Mouse (Mus musculus) cerebellum, postnatal 4 days (tissue): Measurements from ENCODE around the gene Elf2.
"Not testable (repeated sequence)": the region's sequence is repeated elsewhere in the genome, so short reads cannot be mapped to it uniquely, and the experiment has no call there.

Experiments used
- DNase-seq, 2 experiments: peaks; one replicate each; pipeline ENCODE4 v3.0.0; 2022; ENCODE audit warnings: low spot score in 2 of 2, mixed read lengths in 1 of 2

Elf2 gene

GRCm38 (mm10) chr3:51333234-51333889 is 7.1 kb downstream of the Elf2 start:
- no peak for DNase-seq

- DNase-seq, result no peak
Observed at GRCm38 (mm10) chr3:51330086-51330485, 10.4 kb downstream of the Elf2 start.

- DNase-seq, result no peak
Observed at GRCm38 (mm10) chr3:51328546-51328945, 11.9 kb downstream of the Elf2 start.

GRCm38 (mm10) chr3:51327817-51328216 is 12.6 kb downstream of the Elf2 start:
- DNase-seq, result no peak

- no peak for DNase-seq
Observed at GRCm38 (mm10) chr3:51327429-51327797, 13.1 kb downstream of the Elf2 start.

GRCm38 (mm10) chr3:51326664-51327428 is 13.6 kb downstream of the Elf2 start:
- no peak for DNase-seq

- no peak for DNase-seq
Observed at GRCm38 (mm10) chr3:51325475-51325874, 15.0 kb downstream of the Elf2 start.

GRCm38 (mm10) chr3:51323006-51323405 is 17.5 kb downstream of the Elf2 start:
- DNase-seq, result no peak

- no peak for DNase-seq
Observed at GRCm38 (mm10) chr3:51322326-51322725, 18.1 kb downstream of the Elf2 start.

GRCm38 (mm10) chr3:51321141-51321540 is 19.3 kb downstream of the Elf2 start:
- no peak for DNase-seq

GRCm38 (mm10) chr3:51318053-51318452 is 22.4 kb downstream of the Elf2 start:
- not testable (repeated sequence) for DNase-seq

GRCm38 (mm10) chr3:51316876-51317275 is 23.6 kb downstream of the Elf2 start:
- DNase-seq, result no peak

- no peak for DNase-seq
Observed at GRCm38 (mm10) chr3:51311638-51312037, 28.8 kb downstream of the Elf2 start.

GRCm38 (mm10) chr3:51310098-51310497 is 30.4 kb downstream of the Elf2 start:
- no peak for DNase-seq

- DNase-seq, result no peak
Observed at GRCm38 (mm10) chr3:51306621-51307020, 33.8 kb downstream of the Elf2 start.

- no peak for DNase-seq
Observed at GRCm38 (mm10) chr3:51305961-51306360, 34.5 kb downstream of the Elf2 start.

GRCm38 (mm10) chr3:51302971-51303476 is 37.4 kb downstream of the Elf2 start:
- no peak for DNase-seq

- no peak for DNase-seq
Observed at GRCm38 (mm10) chr3:51301583-51301982, 38.9 kb downstream of the Elf2 start.

GRCm38 (mm10) chr3:51296790-51297189 is 43.7 kb downstream of the Elf2 start:
- DNase-seq, result no peak

- no peak for DNase-seq
Observed at GRCm38 (mm10) chr3:51295225-51295624, 45.2 kb downstream of the Elf2 start.

GRCm38 (mm10) chr3:51294251-51294650 is 46.2 kb downstream of the Elf2 start:
- no peak for DNase-seq

- peak; percentile 70 to 81 for DNase-seq
Observed at GRCm38 (mm10) chr3:51288880-51289821, 51.3 kb downstream of the Elf2 start.
